Mouse (Mus musculus) testis, adult 2 months (tissue): ENCODE results near the gene Pitpnc1.

Experiments
- CTCF ChIP-seq: fragments of 200-500 bp; IDR thresholded peaks from 2 replicates; pipeline ENCODE4 v1.5.1; 2012; ENCODE audit warnings: low read depth, mild to moderate bottlenecking, inconsistent platforms, low read length, moderate library complexity; ENCODE audit not compliant: control insufficient read depth, insufficient read depth, insufficient replicate concordance
- POLR2A ChIP-seq: fragments of 200-500 bp; IDR thresholded peaks from 2 replicates; pipeline ENCODE4 v1.6.1; 2012; ENCODE audit warnings: low read depth, mild to moderate bottlenecking, inconsistent platforms, low read length, moderate library complexity; ENCODE audit not compliant: control insufficient read depth

- no peak for TF ChIP-seq POLR2A
- TF ChIP-seq CTCF = no peak
Measured at GRCm38 (mm10) chr11:107223667-107224214, 246.8 kb downstream of the Pitpnc1 start.
